Mouse (Mus musculus): Measurements from ENCODE around the gene Timm44.

- TF ChIP-seq ZC3H11A (IDR thresholded peaks at IDR 0.05; ENCODE audit: borderline replicate concordance, low read depth, low read length) = no peak
- TF ChIP-seq ZNF384 (IDR thresholded peaks at IDR 0.05; ENCODE audit: low read depth, low read length) = no peak
- no peak for TF ChIP-seq CHD2 (IDR thresholded peaks at IDR 0.05; ENCODE audit: low read depth, low read length)
Measured at GRCm38 (mm10) chr8:4318796-4319572, 43.3 kb upstream of the Timm44 start.
